Mouse (Mus musculus): Measurements from ENCODE around the gene Tagln2.

- TF ChIP-seq CTCF (IDR thresholded peaks at IDR 0.05; ENCODE audit: extremely low read depth, insufficient read depth, low read length) (no peak), POLR2A (IDR thresholded peaks at IDR 0.05; ENCODE audit: extremely low read depth, insufficient read depth, low read length) (no peak)
Measured at GRCm38 (mm10) chr1:172551009-172551408, 51.2 kb downstream of the Tagln2 start.

Measured in cortical plate, adult 2 months (tissue).